Mouse (Mus musculus): ENCODE measurements around the gene Ift81. TPM values are rescaled to one million over a fixed set of nuclear protein-coding genes. Genes with fewer than 3 reads are reported as not detected.
A peak's percentile ranks its signal among the peaks of the same experiment; 100 is the strongest.

Gene Ift81
- total RNA-seq, 2 experiments from 2014 or later = 46.4 to 49.2 TPM

DNA sequence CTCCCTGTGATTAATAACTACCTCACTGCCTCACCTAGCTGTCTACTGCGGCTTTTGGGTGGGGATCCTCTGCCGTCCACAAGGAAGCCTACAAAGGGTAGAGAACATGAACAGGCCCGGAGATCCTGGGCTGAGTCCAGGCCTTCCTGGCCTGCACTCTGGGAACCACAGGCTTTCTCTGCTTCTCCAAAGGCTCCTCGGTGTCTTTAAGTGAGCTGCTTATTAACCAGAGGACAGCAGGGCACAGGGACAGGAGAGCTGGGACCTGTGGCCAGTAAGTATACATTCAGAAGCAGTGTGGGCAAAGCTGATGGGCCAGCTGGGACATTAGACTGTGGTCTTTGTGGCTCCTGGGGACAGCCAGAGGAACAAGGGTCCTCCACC is 89.5 kb downstream of the Ift81 start:
- TF ChIP-seq CTCF (IDR thresholded peaks at IDR 0.05) = no peak
- DNase-seq (ENCODE audit: extremely low spot score in 1 of 2, low spot score in 2 of 2) = no peak
- peak overlapping the region; percentile 74 for H3K27ac ChIP-seq
- no peak overlapping the region for H3K4me3 ChIP-seq
- intact Hi-C loops (cut with DNase I) = loop anchor here (1.0 kb wide), 1 partner anchor 23 kb away; the partner anchor contains the start of gene Atp2a2

DNA sequence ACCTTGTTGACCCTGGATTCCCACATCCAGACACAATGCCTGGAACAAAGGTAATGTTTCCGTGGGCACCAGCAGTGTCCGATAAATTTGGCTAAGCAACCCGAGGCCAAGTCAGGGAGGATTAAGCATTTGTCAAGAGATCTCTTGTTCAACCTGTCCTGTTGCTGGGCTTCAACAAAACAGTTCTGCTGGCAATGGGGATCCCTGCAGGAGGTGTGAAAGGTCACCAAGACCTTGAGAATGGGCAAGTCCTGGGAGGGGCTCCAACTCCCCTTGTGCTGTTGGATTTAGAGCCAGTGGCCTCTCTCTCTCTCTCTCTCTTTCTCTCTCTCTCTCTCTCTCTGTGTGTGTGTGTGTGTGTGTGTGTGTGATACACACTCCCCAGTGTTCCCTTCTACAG is 90.1 kb downstream of the Ift81 start:
- no peak for TF ChIP-seq CTCF (IDR thresholded peaks at IDR 0.05)
- intact Hi-C loops (cut with DNase I) = no loop called here
- DNase-seq (ENCODE audit: extremely low spot score in 1 of 2, low spot score in 2 of 2) = no peak
- H3K4me3 ChIP-seq = no peak overlapping the region
- no peak overlapping the region for H3K27ac ChIP-seq

- no peak overlapping the region for H3K27ac ChIP-seq
- no peak overlapping the region for H3K4me3 ChIP-seq
- intact Hi-C loops (cut with DNase I) = no loop called here
- no peak for DNase-seq (ENCODE audit: extremely low spot score in 1 of 2, low spot score in 2 of 2)
- no peak for TF ChIP-seq CTCF (IDR thresholded peaks at IDR 0.05)
Observed at GRCm38 (mm10) chr5:122521130-122521473, 93.2 kb downstream of the Ift81 start.

DNA sequence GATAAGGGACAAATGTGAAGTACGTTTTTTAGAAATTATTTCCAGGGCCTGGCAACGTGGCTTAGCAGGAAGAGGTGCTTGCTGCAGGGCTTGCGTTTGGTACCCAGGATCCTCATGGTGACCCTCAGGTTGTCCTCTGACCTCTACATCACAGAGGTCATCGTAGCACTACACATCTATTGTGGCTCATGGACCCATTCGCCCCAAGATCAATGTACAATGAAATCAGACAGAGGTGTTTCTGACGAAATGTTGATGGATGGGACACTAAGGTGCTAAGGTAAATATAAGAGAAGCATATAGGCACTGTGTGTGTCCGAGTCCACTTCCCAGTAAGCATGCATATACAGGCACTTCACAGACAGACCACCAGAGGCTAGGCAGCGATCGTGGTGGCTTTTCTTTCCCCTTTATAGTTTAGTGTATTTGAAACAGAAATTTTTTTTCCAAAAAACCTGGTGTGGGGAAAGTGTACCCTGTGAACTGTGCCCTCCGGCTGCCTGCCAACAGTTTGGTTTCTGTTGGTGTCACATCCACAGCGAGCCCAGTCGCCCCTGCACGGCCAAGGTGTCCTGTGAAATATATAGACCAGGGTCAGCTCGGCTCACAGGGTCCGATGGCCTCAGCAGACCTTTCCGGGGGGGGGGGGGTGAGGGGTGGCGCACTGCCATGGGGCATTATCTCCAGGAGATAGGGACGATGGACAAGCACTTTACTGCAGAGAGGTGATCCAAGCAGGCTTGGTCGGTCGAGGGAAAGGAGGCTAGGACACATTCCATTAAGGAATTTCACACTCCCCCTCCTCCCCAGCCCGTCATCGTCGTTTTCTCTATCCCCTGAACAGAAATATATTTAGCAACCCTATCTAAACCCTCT is 93.8 kb downstream of the Ift81 start:
- intact Hi-C loops (cut with DNase I) = no loop called here
- H3K27ac ChIP-seq = no peak overlapping the region
- H3K4me3 ChIP-seq = no peak overlapping the region
- DNase-seq (ENCODE audit: extremely low spot score in 1 of 2, low spot score in 2 of 2) = no peak
- TF ChIP-seq CTCF (IDR thresholded peaks at IDR 0.05) = no peak

DNA sequence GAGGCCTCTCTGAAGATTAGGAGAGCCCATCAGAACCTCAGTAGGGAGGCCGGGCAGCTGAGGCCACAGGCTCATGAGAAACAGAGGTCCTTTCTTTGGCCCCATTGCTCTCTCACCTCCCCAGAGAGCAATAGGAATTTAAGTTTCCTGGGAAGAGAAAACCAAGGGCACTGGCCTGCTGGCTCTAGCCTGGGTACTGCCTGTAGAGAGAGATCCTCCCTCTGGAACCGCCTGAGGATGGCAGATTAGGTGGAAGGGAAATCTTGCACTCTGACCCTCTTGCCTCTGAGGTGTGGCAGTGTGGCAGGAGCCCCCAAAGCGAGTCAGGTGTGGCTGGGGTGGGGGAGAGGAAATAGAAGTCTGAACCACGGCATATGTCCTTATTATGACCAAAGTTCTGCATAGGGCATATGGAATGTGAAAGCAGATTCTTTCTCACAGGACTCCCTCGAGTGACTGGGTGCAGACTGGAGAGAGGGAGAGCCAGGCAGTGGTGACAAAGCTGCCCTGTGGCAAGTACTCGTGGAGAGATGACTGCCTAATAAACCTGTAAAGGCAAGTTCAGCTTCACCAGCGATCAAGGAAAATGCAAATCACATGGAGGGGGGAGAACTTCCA is 95.2 kb downstream of the Ift81 start:
- no peak overlapping the region for H3K27ac ChIP-seq

GRCm38 (mm10) chr5:122518247-122518646 is 96.1 kb downstream of the Ift81 start:
- Histone ChIP-seq H3K27ac (no peak overlapping the region), H3K4me3 (no peak overlapping the region)
- intact Hi-C loops (cut with DNase I) = no loop called here
- DNase-seq (ENCODE audit: extremely low spot score in 1 of 2, low spot score in 2 of 2) = no peak
- TF ChIP-seq CTCF (IDR thresholded peaks at IDR 0.05) = no peak

More for the DNA sequence above, 95.2 kb downstream of the Ift81 start:
- no peak overlapping the region for H3K4me3 ChIP-seq
- no peak for DNase-seq (ENCODE audit: extremely low spot score in 1 of 2, low spot score in 2 of 2)
- intact Hi-C loops (cut with DNase I) = no loop called here
- TF ChIP-seq CTCF (IDR thresholded peaks at IDR 0.05) = no peak

- no peak for DNase-seq (ENCODE audit: extremely low spot score in 1 of 2, low spot score in 2 of 2)
Observed at GRCm38 (mm10) chr5:122516901-122517300, 97.4 kb downstream of the Ift81 start.

DNA sequence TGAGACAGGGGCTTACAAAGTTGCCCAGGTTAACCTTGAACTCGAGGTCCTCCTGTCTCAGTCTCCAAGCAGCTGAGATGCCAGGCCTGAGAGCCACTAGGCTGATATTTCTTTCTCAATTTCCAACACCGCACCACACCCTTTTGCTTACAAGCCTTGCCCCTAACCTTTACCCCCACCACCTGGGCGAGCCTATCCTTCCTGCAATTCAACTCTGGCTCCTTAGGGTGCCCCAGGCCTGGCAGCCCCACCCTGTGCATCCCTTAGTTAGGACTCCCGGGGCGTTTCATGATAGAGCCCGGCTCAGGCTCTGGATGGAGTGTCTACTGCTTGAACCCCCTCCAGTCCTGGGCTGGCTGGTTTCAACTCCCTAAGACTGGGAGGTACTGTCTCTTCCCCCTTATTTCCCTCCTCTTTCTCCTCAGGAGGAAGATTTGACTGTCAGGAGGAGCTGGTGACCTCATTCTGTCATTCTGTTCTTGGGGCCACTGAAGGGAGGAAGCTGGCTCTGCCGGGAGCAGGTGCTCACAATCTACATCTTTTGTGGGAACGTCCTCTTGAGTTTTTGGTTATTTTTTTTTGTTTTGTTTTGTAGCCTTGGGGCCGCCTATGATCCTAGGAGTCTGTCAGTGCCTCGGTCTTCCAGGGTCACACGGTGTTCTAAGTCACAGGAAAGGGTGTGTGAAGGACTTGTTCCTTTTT is 98.1 kb downstream of the Ift81 start:
- no peak for DNase-seq (ENCODE audit: extremely low spot score in 1 of 2, low spot score in 2 of 2)
- no peak for TF ChIP-seq CTCF (IDR thresholded peaks at IDR 0.05)
- no peak overlapping the region for H3K4me3 ChIP-seq
- intact Hi-C loops (cut with DNase I) = no loop called here
- H3K27ac ChIP-seq = no peak overlapping the region

More at GRCm38 (mm10) chr5:122516901-122517300, 97.4 kb downstream of the Ift81 start:
- no peak overlapping the region for H3K27ac ChIP-seq
- TF ChIP-seq CTCF (IDR thresholded peaks at IDR 0.05) = no peak
- no peak overlapping the region for H3K4me3 ChIP-seq
- intact Hi-C loops (cut with DNase I) = no loop called here

DNA sequence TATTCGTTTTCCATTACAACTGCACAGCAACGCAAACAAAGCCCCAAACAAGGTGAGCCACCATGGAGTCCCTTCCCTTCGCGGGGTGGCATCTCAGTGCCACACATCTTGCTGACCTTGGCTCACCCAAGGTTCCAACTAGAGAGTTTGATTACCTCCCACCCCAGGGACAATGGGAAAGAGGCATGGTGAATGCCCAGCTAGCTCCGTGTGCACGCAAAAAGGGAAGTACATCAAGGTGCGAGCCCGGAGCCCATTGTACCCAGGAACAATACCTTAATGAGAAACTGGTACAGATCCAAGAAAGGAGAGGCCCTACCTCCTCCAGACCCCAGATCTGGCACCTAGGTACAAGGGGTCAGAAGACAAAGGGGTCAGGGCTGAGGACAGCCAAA is 100.2 kb downstream of the Ift81 start:
- no peak for DNase-seq (ENCODE audit: extremely low spot score in 1 of 2, low spot score in 2 of 2)
- H3K27ac ChIP-seq = no peak overlapping the region
- intact Hi-C loops (cut with DNase I) = no loop called here
- H3K4me3 ChIP-seq = no peak overlapping the region
- no peak for TF ChIP-seq CTCF (IDR thresholded peaks at IDR 0.05)

- no peak for DNase-seq (ENCODE audit: extremely low spot score in 1 of 2, low spot score in 2 of 2)
- H3K4me3 ChIP-seq = no peak overlapping the region
- TF ChIP-seq CTCF (IDR thresholded peaks at IDR 0.05) = no peak
- intact Hi-C loops (cut with DNase I) = no loop called here
- H3K27ac ChIP-seq = no peak overlapping the region
Observed at GRCm38 (mm10) chr5:122513421-122514126, 100.7 kb downstream of the Ift81 start.

DNA sequence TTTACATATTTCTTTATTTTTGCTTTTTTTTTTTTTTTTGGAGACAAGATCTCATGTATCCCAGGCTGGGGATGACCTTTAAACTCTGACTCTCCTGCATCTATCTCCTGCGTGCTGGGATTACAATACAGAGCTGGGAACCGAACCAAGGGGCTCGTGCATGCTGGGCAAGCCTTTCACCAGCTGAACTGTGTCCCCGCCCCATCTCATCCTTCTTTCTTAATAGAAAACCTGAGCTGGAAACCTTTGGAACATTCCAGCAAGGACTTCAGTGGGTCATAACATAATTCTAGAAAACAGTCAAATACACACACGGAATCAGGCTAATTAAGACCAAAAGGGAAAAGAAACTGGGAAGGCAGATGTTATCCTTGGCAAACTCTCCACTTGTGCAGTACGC is 102.3 kb downstream of the Ift81 start:
- intact Hi-C loops (cut with DNase I) = no loop called here
- TF ChIP-seq CTCF (IDR thresholded peaks at IDR 0.05) = no peak

GRCm38 (mm10) chr5:122511405-122511804 is 102.9 kb downstream of the Ift81 start:
- H3K4me3 ChIP-seq = no peak overlapping the region
- no peak for DNase-seq (ENCODE audit: extremely low spot score in 1 of 2, low spot score in 2 of 2)
- intact Hi-C loops (cut with DNase I) = no loop called here
- no peak for TF ChIP-seq CTCF (IDR thresholded peaks at IDR 0.05)
- no peak overlapping the region for H3K27ac ChIP-seq

More for the DNA sequence above, 102.3 kb downstream of the Ift81 start:
- no peak for DNase-seq (ENCODE audit: extremely low spot score in 1 of 2, low spot score in 2 of 2)
- Histone ChIP-seq H3K27ac (no peak overlapping the region), H3K4me3 (no peak overlapping the region)

Measured in left cerebral cortex, adult 2 months (tissue).